ENCODE assay signal across 8 mouse cellular contexts in genomic region chr7:16874756-16875309, GRCm38 (mm10). TPM values are rescaled to one million over a fixed set of nuclear protein-coding genes. Genes with fewer than 3 reads are reported as not detected.
A peak's percentile ranks its signal among the peaks of the same experiment; 100 is the strongest.
DNase-seq lines count a peak whose midpoint lies in the region; ATAC-seq and TF ChIP-seq lines count a peak whose summit lies in the region.

No protein-coding gene starts in this region.

- no peaks in the 10 kb centered on the region for H3K9me3 ChIP-seq in ES-Bruce4 (replicated peaks; ENCODE audit: control insufficient read depth, insufficient read depth, low read length, poor library complexity, severe bottlenecking)
- H3K9me3 ChIP-seq in forebrain, embryonic 13.5 days (replicated peaks) = no peaks in the 10 kb centered on the region
- no peaks in the 10 kb centered on the region for H3K9me3 ChIP-seq in liver, postnatal 0 days (ENCODE audit: low read length)
- H3K9me3 ChIP-seq in neural tube, embryonic 14.5 days (ENCODE audit: control insufficient read depth, low read length) = no peaks in the 10 kb centered on the region

- H3K9ac ChIP-seq in ES-Bruce4 (ENCODE audit: low read depth, poor library complexity, severe bottlenecking) = peak overlapping the region; percentile 80
- peak overlapping the region; percentile 87; the same call in 1 of the 2 replicates for H3K9ac ChIP-seq in forebrain, embryonic 13.5 days
- H3K9ac ChIP-seq in liver, postnatal 0 days (replicated peaks) = peak overlapping the region; percentile 58; the same call in 1 of the 2 replicates
- H3K9ac ChIP-seq in neural tube, embryonic 14.5 days (replicated peaks; ENCODE audit: low read depth, low read length) = no peak overlapping the region

- peak overlapping the region; percentile 71 for H3K27ac ChIP-seq in ES-Bruce4 (ENCODE audit: insufficient read depth, low read length)
- peak overlapping the region; percentile 79 for H3K27ac ChIP-seq in forebrain, embryonic 13.5 days
- peak overlapping the region; percentile 59 for H3K27ac ChIP-seq in liver, postnatal 0 days (ENCODE audit: low read depth)
- peak overlapping the region; percentile 74 for H3K27ac ChIP-seq in neural tube, embryonic 14.5 days (ENCODE audit: low read depth, low read length)

- no peaks in the 10 kb centered on the region for H3K27me3 ChIP-seq in ES-Bruce4 (ENCODE audit: control insufficient read depth, insufficient read depth, low read length, poor library complexity, severe bottlenecking)
- H3K27me3 ChIP-seq in forebrain, embryonic 13.5 days = no peaks in the 10 kb centered on the region
- H3K27me3 ChIP-seq in liver, postnatal 0 days (ENCODE audit: insufficient read depth, low read length) = peaks cover 16% of the 10 kb centered on the region
- no peaks in the 10 kb centered on the region for H3K27me3 ChIP-seq in neural tube, embryonic 14.5 days (ENCODE audit: control insufficient read depth, insufficient read depth, low read length)

- intact Hi-C loops in heart, postnatal 10 days (cut with DNase I) = loop anchor here (1.0 kb wide), 1 partner anchor 17 kb away; no protein-coding TSS in a partner anchor

- no peak for TF ChIP-seq EP300 in ES-Bruce4 (IDR thresholded peaks at IDR 0.05; ENCODE audit: insufficient read depth, low read depth, low read length)
- no peak for TF ChIP-seq EP300 in liver, postnatal 0 days (IDR thresholded peaks at IDR 0.05; ENCODE audit: low read depth)

- no peaks in the 10 kb centered on the region for H3K4me1 ChIP-seq in ES-Bruce4 (ENCODE audit: control insufficient read depth, insufficient read depth, low read length)
- peaks cover 27% of the 10 kb centered on the region for H3K4me1 ChIP-seq in forebrain, embryonic 13.5 days
- H3K4me1 ChIP-seq in liver, postnatal 0 days (ENCODE audit: insufficient read depth) = peaks cover 17% of the 10 kb centered on the region
- H3K4me1 ChIP-seq in neural tube, embryonic 14.5 days (ENCODE audit: control insufficient read depth, insufficient read depth, low read length) = peaks cover 14% of the 10 kb centered on the region

- H3K4me3 ChIP-seq in ES-Bruce4 (ENCODE audit: low read depth, low read length) = peak overlapping the region; percentile 59
- H3K4me3 ChIP-seq in forebrain, embryonic 13.5 days = peak overlapping the region; percentile 73
- H3K4me3 ChIP-seq in liver, postnatal 0 days (ENCODE audit: low read depth, low read length) = peak overlapping the region; percentile 55
- peak overlapping the region; percentile 70 for H3K4me3 ChIP-seq in neural tube, embryonic 14.5 days (ENCODE audit: low read depth, low read length)

- peak; percentile 100 for DNase-seq in heart, postnatal 10 days
- DNase-seq in large intestine, adult 2 months (ENCODE audit: low read depth, low spot score) = peak; percentile 97
- peak; percentile 99 for DNase-seq in liver, postnatal 0 days
- DNase-seq in testis, postnatal 10 days (ENCODE audit: low spot score) = peak; percentile 100

- H3K4me2 ChIP-seq in forebrain, embryonic 13.5 days = peak overlapping the region; percentile 92
- H3K4me2 ChIP-seq in liver, postnatal 0 days (ENCODE audit: low read depth, low read length) = peak overlapping the region; percentile 92
- peak overlapping the region; percentile 81 for H3K4me2 ChIP-seq in neural tube, embryonic 14.5 days (ENCODE audit: low read depth, low read length)

- H3K36me3 ChIP-seq in ES-Bruce4 (ENCODE audit: control insufficient read depth, insufficient read depth, low read length, poor library complexity, severe bottlenecking) = no peaks in the 10 kb centered on the region
- peaks cover 12% of the 10 kb centered on the region for H3K36me3 ChIP-seq in forebrain, embryonic 13.5 days (ENCODE audit: poor library complexity, severe bottlenecking)
- peaks cover 9% of the 10 kb centered on the region; the same call in 1 of the 2 replicates for H3K36me3 ChIP-seq in liver, postnatal 0 days (replicated peaks; ENCODE audit: insufficient read depth, low read length)
- H3K36me3 ChIP-seq in neural tube, embryonic 14.5 days (ENCODE audit: control insufficient read depth, insufficient read depth, low read length) = peaks cover 2% of the 10 kb centered on the region

- WGBS in forebrain, embryonic 13.5 days = under 1% methylated on average over 33 of the region's 33 CpGs
- WGBS in large intestine, adult 2 months = under 1% methylated on average over 33 of the region's 33 CpGs
- WGBS in liver, postnatal 0 days (ENCODE audit: insufficient replicate concordance) = under 1% methylated on average over 29 of the region's 33 CpGs
- under 1% methylated on average over 31 of the region's 33 CpGs for WGBS in neural tube, embryonic 14.5 days

- TF ChIP-seq CTCF in ES-Bruce4 (IDR thresholded peaks at IDR 0.05; ENCODE audit: low read depth, low read length) = no peak
- TF ChIP-seq CTCF in liver, postnatal 0 days (IDR thresholded peaks at IDR 0.05; ENCODE audit: low read depth) = peak; percentile 47

- no peak for TF ChIP-seq POLR2A in ES-Bruce4 (IDR thresholded peaks at IDR 0.05; ENCODE audit: insufficient read depth, low read length)

- ATAC-seq in cerebellum, adult (ENCODE audit: insufficient number of reproducible peaks, low FRiP score, low TSS enrichment) = peak; percentile 90
- peak; percentile 97 for ATAC-seq in forebrain, embryonic 13.5 days
- peak; percentile 97 for ATAC-seq in liver, postnatal 0 days
- ATAC-seq in neural tube, embryonic 14.5 days (ENCODE audit: low read depth) = peak; percentile 95

RNA-seq across cellular contexts. Expression of gene Dact3, which starts 0.3 kb away (rescaled TPM):
- polyA plus RNA-seq in ES-Bruce4 (2011; ENCODE audit: insufficient read depth, insufficient read length, low read depth, missing spikeins) = 19.2 and 20.8 TPM in 2 replicates
- polyA plus RNA-seq in forebrain, embryonic 13.5 days (2015; fragmentation: Nextera tagmentation; extraction: Ambion mirVana) = 2.0 and 2.3 TPM in 2 replicates
- total RNA-seq in heart, postnatal 10 days (2021) = 10 to 100 TPM; 28.2 to 32.7 TPM
- polyA plus RNA-seq in large intestine, adult 2 months (2012; rRNA removed) = 10.9 and 12.4 TPM in 2 replicates
- polyA plus RNA-seq in liver, postnatal 0 days (2015; fragmentation: Nextera tagmentation; extraction: Ambion mirVana) = 0.09 TPM in 2 replicates
- polyA plus RNA-seq in neural tube, embryonic 14.5 days (2014; fragmentation: Nextera tagmentation; extraction: Ambion mirVana) = 5.8 and 6.1 TPM in 2 replicates

RNA-seq across cellular contexts. Expression of gene Gng8, which starts 16.8 kb away (rescaled TPM):
- polyA plus RNA-seq in ES-Bruce4 (2011; ENCODE audit: insufficient read depth, insufficient read length, low read depth, missing spikeins) = 4.5 and 4.6 TPM in 2 replicates
- 9.2 and 18.2 TPM in 2 replicates for polyA plus RNA-seq in forebrain, embryonic 13.5 days (2015; fragmentation: Nextera tagmentation; extraction: Ambion mirVana)
- 1 to 10 TPM in 1 of 2 experiments, under 1 TPM in 1; 0.82 to 1.4 TPM for total RNA-seq in heart, postnatal 10 days (2021)
- 3.1 and 3.6 TPM in 2 replicates for polyA plus RNA-seq in large intestine, adult 2 months (2012; rRNA removed)
- polyA plus RNA-seq in liver, postnatal 0 days (2015; fragmentation: Nextera tagmentation; extraction: Ambion mirVana) = 0.15 and 0.20 TPM in 2 replicates
- 0.39 and 9.8 TPM in 2 replicates for polyA plus RNA-seq in neural tube, embryonic 14.5 days (2014; fragmentation: Nextera tagmentation; extraction: Ambion mirVana)

RNA-seq across cellular contexts. Expression of gene Ptgir, which starts 31.5 kb away (rescaled TPM):
- not detected in 2 replicates for polyA plus RNA-seq in ES-Bruce4 (2011; ENCODE audit: insufficient read depth, insufficient read length, low read depth, missing spikeins)
- polyA plus RNA-seq in forebrain, embryonic 13.5 days (2015; fragmentation: Nextera tagmentation; extraction: Ambion mirVana) = 0.14 and 0.37 TPM in 2 replicates
- total RNA-seq in heart, postnatal 10 days (2021) = 1 to 10 TPM; 2.6 to 2.8 TPM
- 1.5 and 1.7 TPM in 2 replicates for polyA plus RNA-seq in large intestine, adult 2 months (2012; rRNA removed)
- 1.1 and 1.7 TPM in 2 replicates for polyA plus RNA-seq in liver, postnatal 0 days (2015; fragmentation: Nextera tagmentation; extraction: Ambion mirVana)
- 1.2 TPM in 1 of 2 replicates, not detected in the other for polyA plus RNA-seq in neural tube, embryonic 14.5 days (2014; fragmentation: Nextera tagmentation; extraction: Ambion mirVana)

RNA-seq across cellular contexts. Expression of gene Prkd2, which starts 32.1 kb away (rescaled TPM):
- polyA plus RNA-seq in ES-Bruce4 (2011; ENCODE audit: insufficient read depth, insufficient read length, low read depth, missing spikeins) = 18.4 and 18.5 TPM in 2 replicates
- 7.7 and 8.3 TPM in 2 replicates for polyA plus RNA-seq in forebrain, embryonic 13.5 days (2015; fragmentation: Nextera tagmentation; extraction: Ambion mirVana)
- 10 to 100 TPM; 27.8 to 31.9 TPM for total RNA-seq in heart, postnatal 10 days (2021)
- polyA plus RNA-seq in large intestine, adult 2 months (2012; rRNA removed) = 23.6 and 32.4 TPM in 2 replicates
- polyA plus RNA-seq in liver, postnatal 0 days (2015; fragmentation: Nextera tagmentation; extraction: Ambion mirVana) = 4.3 and 5.0 TPM in 2 replicates
- polyA plus RNA-seq in neural tube, embryonic 14.5 days (2014; fragmentation: Nextera tagmentation; extraction: Ambion mirVana) = 4.5 and 7.4 TPM in 2 replicates

RNA-seq across cellular contexts. Expression of gene Calm3, which starts 49.1 kb away (rescaled TPM):
- polyA plus RNA-seq in ES-Bruce4 (2011; ENCODE audit: insufficient read depth, insufficient read length, low read depth, missing spikeins) = 358 and 368 TPM in 2 replicates
- 271 and 296 TPM in 2 replicates for polyA plus RNA-seq in forebrain, embryonic 13.5 days (2015; fragmentation: Nextera tagmentation; extraction: Ambion mirVana)
- total RNA-seq in heart, postnatal 10 days (2021) = 100 to 1,000 TPM; 252 to 262 TPM
- 442 and 456 TPM in 2 replicates for polyA plus RNA-seq in large intestine, adult 2 months (2012; rRNA removed)
- polyA plus RNA-seq in liver, postnatal 0 days (2015; fragmentation: Nextera tagmentation; extraction: Ambion mirVana) = 58.8 and 60.3 TPM in 2 replicates
- polyA plus RNA-seq in neural tube, embryonic 14.5 days (2014; fragmentation: Nextera tagmentation; extraction: Ambion mirVana) = 412 and 503 TPM in 2 replicates

Comparison
In these comparisons a context has a peak if more than half of its experiments do, and no peak if none do; other contexts are left out.
1. Peak in every context shown above with its lines: DNase-seq, ATAC-seq, H3K4me3 ChIP-seq and H3K27ac ChIP-seq.